Mouse (Mus musculus) embryonic fibroblast, embryonic 13.5 days (primary cell): ENCODE results near the gene Tcf7l2.

Experiments
- CTCF ChIP-seq: IDR thresholded peaks from 2 replicates; pipeline ENCODE4 v1.5.1; 2011; ENCODE audit warnings: mild to moderate bottlenecking, control low read depth, low read length, moderate library complexity, borderline replicate concordance; ENCODE audit not compliant: insufficient read depth
- POLR2A ChIP-seq: IDR thresholded peaks from 2 replicates; pipeline ENCODE4 v1.6.1; 2011; ENCODE audit warnings: low read depth, mild to moderate bottlenecking, control low read depth, low read length, moderate library complexity

GRCm38 (mm10) chr19:55916211-55916610 lies 174.6 kb downstream of the Tcf7l2 start:
- TF ChIP-seq CTCF (no peak), POLR2A (no peak)
